Mouse (Mus musculus) gastrocnemius, adult 18-20 months (tissue): ENCODE measurements at regions not wholly inside any gene's neighbourhood (a gene's known extent, or its start where the extent isn't known, plus 50 kb on each side); places are given as distances from the start of the nearest gene placed in this dataset.

ENCODE experiments used
- DNase-seq: peaks from one replicate; pipeline ENCODE4 v3.0.0; 2021; ENCODE audit warnings: low spot score

DNA sequence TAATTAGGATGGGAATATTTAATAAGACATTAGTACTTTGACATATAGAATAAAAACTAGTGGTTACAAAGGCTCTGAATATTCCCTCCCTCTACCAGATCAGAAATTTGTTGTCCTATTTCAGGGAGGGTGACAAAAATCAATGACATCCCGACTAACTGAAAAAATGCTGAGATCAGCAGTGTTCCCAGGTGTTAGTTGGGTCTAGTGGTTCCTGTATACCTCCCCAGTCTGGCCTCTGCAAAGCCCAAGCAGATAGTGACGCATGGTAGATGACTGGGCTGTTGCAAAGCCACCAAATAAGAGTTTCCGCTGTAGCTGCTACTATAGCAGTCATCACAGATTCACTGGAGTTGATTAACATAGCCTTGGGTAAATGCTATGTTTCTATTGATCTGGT lies 59.9 kb upstream of the Gm4791 start:
- no peak for DNase-seq

DNA sequence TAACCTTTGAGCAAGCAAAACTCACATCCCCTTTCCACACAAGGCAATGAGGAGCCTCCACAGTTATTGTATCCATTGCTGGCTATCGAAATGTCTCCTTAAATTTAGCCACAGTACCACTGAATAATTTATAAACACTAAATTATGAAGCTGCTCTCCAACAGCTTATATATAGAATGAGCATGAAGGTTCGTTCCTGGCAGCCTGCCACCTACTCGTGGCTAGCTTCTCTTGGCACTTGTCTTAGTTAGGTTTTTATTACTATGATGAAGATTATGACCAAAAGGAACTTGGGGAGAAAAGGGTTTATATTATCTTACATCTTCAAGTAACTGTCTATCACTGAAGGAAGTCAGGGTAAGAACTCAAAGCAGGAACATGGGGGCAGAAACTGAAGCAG lies 72.9 kb upstream of the Gm4791 start:
- DNase-seq, result no peak

DNA sequence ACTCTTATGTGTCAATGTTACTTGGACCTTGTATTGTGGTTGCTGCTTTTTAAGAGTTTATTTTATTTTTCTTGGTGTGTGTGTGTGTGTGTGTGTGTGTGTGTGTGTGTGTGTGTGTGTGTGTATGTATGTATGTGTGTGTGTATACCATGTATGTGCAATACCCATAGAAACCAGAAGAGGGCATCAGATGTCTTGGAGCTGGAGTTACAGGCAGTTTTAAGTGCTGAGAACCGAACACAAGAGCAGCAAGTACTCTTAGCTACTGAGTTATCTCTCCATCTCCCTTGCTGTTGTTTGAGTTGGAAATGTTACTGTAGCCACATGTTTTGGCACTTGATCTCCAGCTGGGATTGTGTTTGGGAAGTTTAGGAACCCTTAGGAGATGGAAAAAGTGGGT lies 78.5 kb upstream of the Gm4791 start:
- DNase-seq, result no peak

GRCm38 (mm10) chr9:46913238-46913637 lies 85.3 kb upstream of the Gm4791 start:
- no peak for DNase-seq

GRCm38 (mm10) chr9:46909412-46910013 lies 89.0 kb upstream of the Gm4791 start:
- no peak for DNase-seq

DNA sequence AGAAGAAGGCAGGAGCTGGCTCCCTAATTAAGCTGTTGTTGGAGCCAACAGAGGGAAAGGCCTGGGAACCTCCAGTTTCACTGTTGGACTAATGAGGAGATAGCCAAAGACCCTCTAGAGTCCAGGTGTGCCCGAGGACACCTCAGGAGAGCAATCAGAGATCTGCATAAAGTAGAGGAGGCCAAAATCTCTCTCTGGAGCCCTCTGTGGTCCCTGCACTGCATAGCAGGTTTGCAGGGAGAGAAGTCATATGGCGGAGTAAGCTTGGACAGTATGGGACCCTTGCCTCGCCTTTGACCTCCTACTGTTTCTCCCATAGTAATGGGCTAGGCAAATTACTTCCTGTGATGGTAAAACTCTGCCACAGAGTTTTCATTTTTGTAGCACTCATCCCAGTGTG lies 93.5 kb upstream of the Gm4791 start:
- no peak for DNase-seq

- DNase-seq, result no peak
Observed at GRCm38 (mm10) chr9:46903491-46904220, 94.9 kb upstream of the Gm4791 start.

DNA sequence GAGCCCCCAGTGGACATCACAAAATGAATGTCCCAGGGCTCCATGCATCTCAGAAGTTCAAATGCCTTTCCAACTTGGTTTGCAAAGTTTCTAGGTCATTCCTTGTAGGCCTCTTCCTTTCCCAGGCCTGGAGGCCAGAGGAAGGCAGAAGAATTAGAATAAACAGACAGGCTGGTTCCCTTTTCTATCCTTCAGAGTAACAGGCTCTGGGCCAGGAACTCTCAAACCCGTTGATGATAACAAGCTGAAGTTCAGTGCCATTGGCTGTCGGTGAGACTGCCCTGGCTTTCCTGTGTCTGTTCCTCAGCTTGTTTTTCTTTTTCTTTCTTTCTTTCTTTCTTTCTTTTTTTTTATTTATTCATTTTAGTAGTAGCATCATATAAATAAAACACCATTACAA lies 99.3 kb upstream of the Gm4791 start:
- DNase-seq, result no peak

DNA sequence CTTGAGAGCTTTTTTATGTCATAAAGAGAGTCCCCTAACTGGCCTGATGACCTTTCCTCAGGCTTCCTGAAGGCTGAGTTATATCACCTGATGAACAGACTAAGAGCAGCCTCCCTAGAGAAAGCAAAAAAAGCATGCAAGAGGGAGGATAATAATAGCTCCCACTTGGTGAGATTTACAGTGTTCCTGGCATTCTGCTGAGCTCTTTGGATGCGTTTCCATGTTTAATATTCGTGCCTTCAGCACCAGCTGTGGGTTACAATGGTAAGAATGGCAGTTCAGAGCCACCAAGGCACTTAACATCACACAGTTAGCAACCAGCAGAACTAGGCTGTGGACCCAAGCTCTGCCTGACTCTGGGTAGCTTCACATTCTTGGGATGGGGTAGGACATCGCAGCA lies 100.4 kb upstream of the Gm4791 start:
- no peak for DNase-seq

DNA sequence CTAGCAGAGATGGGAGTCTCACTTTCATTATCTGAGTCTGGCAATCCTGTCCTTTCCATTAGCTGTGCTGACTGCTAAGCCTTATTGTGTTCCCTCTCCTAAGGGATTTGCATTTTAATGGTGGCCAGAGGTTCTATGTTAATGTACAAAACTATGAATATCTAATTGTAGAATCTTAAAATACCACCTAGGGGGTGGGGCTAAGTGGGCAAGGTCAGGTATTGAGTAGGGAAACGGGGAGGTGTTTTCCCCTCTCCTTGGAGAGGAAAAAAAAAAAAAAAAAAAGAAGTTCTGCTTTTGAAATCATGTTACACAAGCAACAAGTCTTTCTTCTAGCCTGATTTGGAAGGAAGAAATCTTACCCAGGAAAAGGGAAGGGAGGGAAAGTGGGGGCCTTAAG lies 106.7 kb upstream of the Gm4791 start:
- no peak for DNase-seq

DNA sequence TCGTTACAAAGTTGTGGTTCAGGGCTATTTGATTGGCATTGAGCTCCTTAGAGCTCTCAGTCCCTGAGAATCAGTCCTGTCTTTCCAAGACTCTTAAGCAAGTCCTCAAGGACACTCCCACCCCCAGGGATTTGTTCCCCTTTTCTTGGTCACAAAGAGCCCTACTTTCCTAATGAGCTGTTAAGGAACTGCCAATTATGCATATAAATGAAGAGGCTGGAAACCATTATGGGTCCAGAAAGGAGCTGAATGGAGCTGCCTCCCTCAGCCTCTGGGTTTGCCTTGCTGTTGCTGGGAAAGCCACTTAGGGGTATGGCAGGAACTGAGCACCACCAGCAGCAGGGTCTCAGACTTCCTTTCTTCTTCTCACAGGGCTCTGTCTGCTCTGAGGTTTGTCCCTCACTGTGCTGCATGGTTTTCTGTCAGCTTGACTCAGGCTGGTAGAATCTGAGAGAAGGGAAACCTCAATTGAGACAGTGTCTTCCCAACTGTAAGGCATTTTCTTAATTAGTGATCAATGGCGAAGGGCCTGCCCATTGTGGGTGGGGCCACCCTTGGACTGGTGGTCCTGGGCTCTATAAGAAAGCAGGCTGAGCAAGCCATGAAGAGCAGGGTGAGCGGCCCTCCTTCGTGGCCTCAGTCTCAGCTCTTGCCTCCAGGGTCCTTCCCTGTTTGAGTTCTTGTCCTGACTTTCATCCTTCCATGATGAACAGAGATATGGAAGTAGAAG lies 108.4 kb upstream of the Gm4791 start:
- no peak for DNase-seq

- DNase-seq, result no peak
Observed at GRCm38 (mm10) chr9:46871211-46871994, 127.1 kb upstream of the Gm4791 start.

DNA sequence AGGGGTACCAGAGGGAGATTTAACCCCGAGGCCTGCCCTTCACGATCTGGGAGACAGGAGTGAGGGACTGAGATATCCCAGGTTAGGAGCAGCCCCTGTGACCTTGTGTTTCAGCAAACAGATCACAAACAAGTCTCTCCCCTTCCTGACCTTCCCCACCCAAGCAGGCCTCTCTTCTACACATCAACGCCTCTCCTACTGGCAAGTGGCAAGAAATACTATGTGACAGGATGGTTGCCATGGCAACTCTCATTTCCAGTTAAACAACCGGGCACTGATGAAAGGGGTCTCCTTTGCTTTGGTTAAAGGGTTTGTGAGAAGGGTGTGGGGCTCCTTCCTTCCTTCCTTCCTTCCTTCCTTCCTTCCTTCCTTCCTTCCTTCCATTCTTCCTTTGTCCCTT lies 134.6 kb upstream of the Gm4791 start:
- DNase-seq, result no peak

- DNase-seq, result no peak
Observed at GRCm38 (mm10) chr9:46851753-46852152, 146.8 kb upstream of the Gm4791 start.

DNA sequence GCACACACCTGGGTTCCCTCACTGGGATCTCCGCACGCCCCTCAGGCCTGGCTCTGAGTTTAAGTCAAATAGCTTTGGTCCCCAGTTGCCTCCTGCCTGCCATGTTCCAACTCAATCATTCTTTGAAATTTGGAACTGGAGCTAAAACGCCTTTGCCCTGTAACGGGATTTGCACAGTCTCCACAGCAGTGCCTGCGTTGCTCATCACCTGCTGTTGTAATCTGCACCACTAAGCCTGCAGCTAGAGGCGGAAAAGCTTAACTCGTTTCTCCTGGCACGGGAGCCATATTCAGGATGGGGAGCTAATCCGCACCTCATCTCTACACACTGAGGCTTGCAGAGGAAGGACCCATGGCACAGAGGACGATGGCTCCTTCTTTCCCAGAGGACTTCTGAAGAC lies 147.2 kb upstream of the Gm4791 start:
- no peak for DNase-seq

- DNase-seq, result no peak
Observed at GRCm38 (mm10) chr9:46845276-46845675, 153.3 kb upstream of the Gm4791 start.

GRCm38 (mm10) chr9:46843781-46844180 lies 154.8 kb upstream of the Gm4791 start:
- DNase-seq, result no peak

- no peak for DNase-seq
Observed at GRCm38 (mm10) chr9:46841571-46841970, 157.0 kb upstream of the Gm4791 start.

DNA sequence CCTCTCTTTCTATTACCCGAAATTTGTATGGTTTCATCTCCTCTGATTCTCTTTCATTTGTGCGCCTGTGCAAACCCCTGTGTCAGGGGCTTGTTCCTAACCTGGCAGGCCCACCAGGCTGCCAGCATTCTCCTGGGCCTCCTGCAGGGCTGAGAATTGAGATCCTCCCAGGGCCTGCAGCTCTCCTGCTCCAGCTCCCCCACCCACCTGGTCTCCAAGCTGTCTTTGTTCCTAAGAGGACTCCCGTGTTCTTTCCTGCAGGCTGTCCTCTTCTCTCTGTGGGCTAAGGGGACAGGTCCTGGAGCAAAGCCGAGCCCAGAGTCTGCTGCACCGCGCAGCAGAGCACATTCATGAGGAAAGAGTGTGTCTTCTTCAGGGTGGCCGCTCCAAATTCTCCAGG lies 163.3 kb upstream of the Gm4791 start:
- DNase-seq, result no peak

GRCm38 (mm10) chr9:46830746-46831560 lies 167.6 kb upstream of the Gm4791 start:
- no peak for DNase-seq

- no peak for DNase-seq
Observed at GRCm38 (mm10) chr9:46830316-46830715, 168.2 kb upstream of the Gm4791 start.
